19 mouse cellular contexts compared by ENCODE assay signal in the genomic region with DNA sequence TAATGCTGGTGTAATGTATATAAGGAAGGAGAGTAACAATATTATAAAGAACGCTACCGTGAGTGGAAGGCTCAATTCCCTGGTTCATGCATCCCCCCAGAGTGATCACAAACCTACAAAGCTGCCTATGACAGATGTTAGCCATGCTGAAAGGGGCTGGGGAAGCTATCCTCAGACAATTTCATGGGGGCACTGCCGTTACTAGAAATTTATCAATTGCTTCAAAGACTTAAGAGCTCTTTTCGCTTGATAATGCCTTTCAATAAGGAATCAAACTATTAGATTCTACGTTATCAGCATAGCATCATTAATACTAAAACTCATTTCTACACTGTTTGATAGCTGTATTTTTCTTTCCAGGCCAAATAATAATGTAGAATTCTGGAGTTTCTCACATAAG.
DNase-seq lines count a peak whose midpoint lies in the region; ATAC-seq and TF ChIP-seq lines count a peak whose summit lies in the region.
"Had no signal": no experiment of that assay in that cellular context is flagged by ENCODE, and none has a peak within 500 bp of the region (broad histone marks: within the 10 kb centered on the region; RNA-seq: fewer than 3 reads in every experiment).

No protein-coding gene starts in this region.

- peak overlapping the region; percentile 39 for H3K4me3 ChIP-seq in forebrain, embryonic 10.5 days
- no peak overlapping the region for H3K4me3 ChIP-seq in forebrain, embryonic 12.5 days (replicated peaks)
- H3K4me3 ChIP-seq in midbrain, embryonic 10.5 days: peak overlapping the region; percentile 48
- no peak overlapping the region for H3K4me3 ChIP-seq in midbrain, embryonic 13.5 days (replicated peaks)
- H3K4me3 ChIP-seq in liver, embryonic 14.5 days (ENCODE audit: insufficient read depth in 1 of 2, low read depth in 2 of 2, low read length in 2 of 2): no peak overlapping the region
- no peak overlapping the region for H3K4me3 ChIP-seq in lung, postnatal 0 days (ENCODE audit: low read depth, low read length)
- H3K4me3 ChIP-seq: left cerebral cortex, adult 2 months; limb, embryonic 15.5 days had no signal

- 26% methylated on average over 5 of the region's 5 CpGs for WGBS in forebrain, embryonic 10.5 days
- 29% methylated on average over 5 of the region's 5 CpGs for WGBS in forebrain, embryonic 12.5 days
- WGBS in midbrain, embryonic 10.5 days: 20% methylated on average over 5 of the region's 5 CpGs
- WGBS in midbrain, embryonic 13.5 days: 21% methylated on average over 5 of the region's 5 CpGs
- 65% methylated on average over 5 of the region's 5 CpGs for WGBS in liver, embryonic 14.5 days (ENCODE audit: insufficient replicate concordance)
- WGBS in lung, postnatal 0 days: 76% methylated on average over 5 of the region's 5 CpGs

- ATAC-seq in forebrain, embryonic 12.5 days (ENCODE audit: low FRiP score): no peak
- no peak for ATAC-seq in midbrain, embryonic 13.5 days
- no peak for ATAC-seq in liver, embryonic 14.5 days (ENCODE audit: insufficient read depth)
- no peak for ATAC-seq in lung, postnatal 0 days
- ATAC-seq: activated CD4-positive, CD25-positive, alpha-beta regulatory T cell, adult 4 months had no signal

- H3K4me1 ChIP-seq in forebrain, embryonic 10.5 days: peaks cover 73% of the 10 kb centered on the region
- H3K4me1 ChIP-seq in forebrain, embryonic 12.5 days: peaks cover 28% of the 10 kb centered on the region
- H3K4me1 ChIP-seq in midbrain, embryonic 10.5 days: peaks cover 70% of the 10 kb centered on the region
- peaks cover 31% of the 10 kb centered on the region for H3K4me1 ChIP-seq in midbrain, embryonic 13.5 days (replicated peaks)
- H3K4me1 ChIP-seq in liver, embryonic 14.5 days (replicated peaks; ENCODE audit: control insufficient read depth in 2 of 2, insufficient read depth in 2 of 2, low read length in 1 of 2): peaks cover 0 to 9% of the 10 kb centered on the region in 2 experiments; a peak in 2 of 4 replicates
- H3K4me1 ChIP-seq in lung, postnatal 0 days (ENCODE audit: insufficient read depth, low read depth, low read length): no peaks in the 10 kb centered on the region

- no peak for DNase-seq in forebrain, embryonic 10.5 days (ENCODE audit: extremely low spot score, low spot score)
- no peak for DNase-seq in midbrain, embryonic 10.5 days (ENCODE audit: low spot score)
- DNase-seq in embryo, embryonic 11 days: peak; percentile 29
- no peak for DNase-seq in liver, embryonic 14.5 days (ENCODE audit: low read depth in 3 of 3, low spot score in 3 of 3)
- DNase-seq in c-Kit-positive CD71-positive TER-119-positive erythroid progenitor cells, embryonic 14.5 days (ENCODE audit: low spot score): no peak
- DNase-seq in lung, postnatal 0 days (ENCODE audit: low spot score): no peak
- DNase-seq: adrenal gland, adult 8-10 months; cerebellum, adult 18-20 months; cerebellum, postnatal 14 days; kidney, adult 2 months; layer of hippocampus, adult 9-11 months; lung, postnatal 10 days; thymus, postnatal 14 days had no signal

- no peak for TF ChIP-seq EP300 in liver, embryonic 14.5 days (IDR thresholded peaks at IDR 0.05; ENCODE audit: low read depth)
- no peak for TF ChIP-seq EP300 in lung, postnatal 0 days (IDR thresholded peaks at IDR 0.05)

- H3K4me2 ChIP-seq in forebrain, embryonic 12.5 days: no peak overlapping the region
- no peak overlapping the region for H3K4me2 ChIP-seq in midbrain, embryonic 13.5 days (replicated peaks)
- peak overlapping the region; percentile 25; the same call in 1 of the 2 replicates for H3K4me2 ChIP-seq in liver, embryonic 14.5 days (ENCODE audit: low read depth)
- no peak overlapping the region for H3K4me2 ChIP-seq in lung, postnatal 0 days (replicated peaks; ENCODE audit: low read depth, low read length)
- H3K4me2 ChIP-seq: limb, embryonic 15.5 days had no signal

- peak overlapping the region; percentile 85 for H3K27ac ChIP-seq in forebrain, embryonic 10.5 days
- no peak overlapping the region for H3K27ac ChIP-seq in forebrain, embryonic 12.5 days
- peak overlapping the region; percentile 91 for H3K27ac ChIP-seq in midbrain, embryonic 10.5 days (replicated peaks)
- H3K27ac ChIP-seq in midbrain, embryonic 13.5 days: no peak overlapping the region
- no peak overlapping the region for H3K27ac ChIP-seq in liver, embryonic 14.5 days
- no peak overlapping the region for H3K27ac ChIP-seq in lung, postnatal 0 days (ENCODE audit: low read length)
- H3K27ac ChIP-seq: kidney, postnatal 0 days; left cerebral cortex, adult 2 months; limb, embryonic 15.5 days had no signal

- no peaks in the 10 kb centered on the region for H3K36me3 ChIP-seq in forebrain, embryonic 10.5 days (replicated peaks)
- H3K36me3 ChIP-seq in forebrain, embryonic 12.5 days (replicated peaks): no peaks in the 10 kb centered on the region
- H3K36me3 ChIP-seq in midbrain, embryonic 10.5 days: no peaks in the 10 kb centered on the region
- H3K36me3 ChIP-seq in midbrain, embryonic 13.5 days: no peaks in the 10 kb centered on the region
- H3K36me3 ChIP-seq in liver, embryonic 14.5 days (replicated peaks; ENCODE audit: control insufficient read depth, insufficient read depth, low read depth): no peaks in the 10 kb centered on the region
- no peaks in the 10 kb centered on the region for H3K36me3 ChIP-seq in lung, postnatal 0 days (ENCODE audit: insufficient read depth, low read length)
- H3K36me3 ChIP-seq: limb, embryonic 15.5 days had no signal

- H3K9ac ChIP-seq in forebrain, embryonic 12.5 days: no peak overlapping the region
- H3K9ac ChIP-seq in midbrain, embryonic 13.5 days (replicated peaks): no peak overlapping the region
- no peak overlapping the region for H3K9ac ChIP-seq in liver, embryonic 14.5 days (replicated peaks)
- H3K9ac ChIP-seq in lung, postnatal 0 days (replicated peaks; ENCODE audit: low read depth): no peak overlapping the region
- H3K9ac ChIP-seq: limb, embryonic 15.5 days had no signal

- H3K27me3 ChIP-seq in forebrain, embryonic 10.5 days (ENCODE audit: poor library complexity, severe bottlenecking): no peaks in the 10 kb centered on the region
- H3K27me3 ChIP-seq in forebrain, embryonic 12.5 days: no peaks in the 10 kb centered on the region
- H3K27me3 ChIP-seq in midbrain, embryonic 10.5 days (ENCODE audit: low read depth, poor library complexity, severe bottlenecking): no peaks in the 10 kb centered on the region
- H3K27me3 ChIP-seq in midbrain, embryonic 13.5 days: no peaks in the 10 kb centered on the region
- H3K27me3 ChIP-seq in liver, embryonic 14.5 days (ENCODE audit: control insufficient read depth, insufficient read depth, low read length): no peaks in the 10 kb centered on the region
- H3K27me3 ChIP-seq in lung, postnatal 0 days (replicated peaks; ENCODE audit: insufficient read depth, low read length): no peaks in the 10 kb centered on the region
- H3K27me3 ChIP-seq: limb, embryonic 15.5 days had no signal

- no peaks in the 10 kb centered on the region for H3K9me3 ChIP-seq in forebrain, embryonic 10.5 days
- H3K9me3 ChIP-seq in forebrain, embryonic 12.5 days: no peaks in the 10 kb centered on the region
- no peaks in the 10 kb centered on the region for H3K9me3 ChIP-seq in midbrain, embryonic 10.5 days (replicated peaks)
- no peaks in the 10 kb centered on the region for H3K9me3 ChIP-seq in midbrain, embryonic 13.5 days
- no peaks in the 10 kb centered on the region for H3K9me3 ChIP-seq in liver, embryonic 14.5 days (ENCODE audit: control insufficient read depth, low read length)
- no peaks in the 10 kb centered on the region for H3K9me3 ChIP-seq in lung, postnatal 0 days (ENCODE audit: low read length)
- H3K9me3 ChIP-seq: limb, embryonic 15.5 days had no signal

- no peak for TF ChIP-seq CTCF in liver, embryonic 14.5 days (IDR thresholded peaks at IDR 0.05; ENCODE audit: low read depth)
- TF ChIP-seq CTCF in lung, postnatal 0 days (IDR thresholded peaks at IDR 0.05): no peak

Comparison
In these comparisons a context has a peak if more than half of its experiments do, and no peak if none do; other contexts are left out.
1. H3K27ac ChIP-seq: peak in forebrain, embryonic 10.5 days (single experiment) and midbrain, embryonic 10.5 days (single experiment); none in forebrain, embryonic 12.5 days (single experiment), midbrain, embryonic 13.5 days (single experiment), liver, embryonic 14.5 days (single experiment) and lung, postnatal 0 days (single experiment).
2. H3K4me3 ChIP-seq: peak in forebrain, embryonic 10.5 days (single experiment) and midbrain, embryonic 10.5 days (single experiment); none in forebrain, embryonic 12.5 days (single experiment), midbrain, embryonic 13.5 days (single experiment), liver, embryonic 14.5 days (0 of 2) and lung, postnatal 0 days (single experiment).